15 mouse cellular contexts compared by ENCODE assay signal in the genomic region with DNA sequence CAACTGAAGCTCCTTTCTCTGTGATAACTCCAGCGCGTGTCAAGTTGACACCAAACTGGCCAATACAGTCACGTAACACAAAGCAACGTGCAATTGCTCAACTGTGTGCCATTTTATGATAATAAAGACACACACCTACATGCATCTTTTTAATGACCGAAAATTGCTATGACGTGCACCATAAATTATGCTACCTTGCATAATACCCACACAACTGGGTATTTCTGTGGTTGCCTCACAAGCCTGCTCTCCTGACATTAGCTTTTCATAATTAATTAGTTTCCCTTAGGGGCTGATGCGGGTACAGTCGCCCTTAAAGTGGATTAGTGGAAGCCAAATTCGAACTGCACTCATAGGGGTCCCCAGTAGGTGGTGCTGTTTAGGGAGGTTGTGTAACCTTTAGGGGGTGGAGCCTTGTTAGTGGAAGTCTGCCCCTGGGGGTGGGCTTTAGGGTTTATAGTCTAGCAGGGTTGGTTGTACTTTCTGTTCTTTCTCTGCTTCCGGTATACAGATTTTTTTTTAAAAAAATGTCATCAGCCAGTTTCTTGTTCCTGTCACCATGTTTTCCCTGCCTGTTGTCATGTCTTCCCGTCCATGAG. TPM values are rescaled to one million over a fixed set of nuclear protein-coding genes. Genes with fewer than 3 reads are reported as not detected.
DNase-seq lines count a peak whose midpoint lies in the region; ATAC-seq and TF ChIP-seq lines count a peak whose summit lies in the region.
"Had no signal": no experiment of that assay in that cellular context is flagged by ENCODE, and none has a peak within 500 bp of the region (broad histone marks: within the 10 kb centered on the region; RNA-seq: fewer than 3 reads in every experiment).

No protein-coding gene starts in this region.

- no peak overlapping the region for H3K4me3 ChIP-seq in layer of hippocampus, adult 2 months
- no peak overlapping the region for H3K4me3 ChIP-seq in ES-Bruce4 (ENCODE audit: low read depth, low read length)
- no peak overlapping the region for H3K4me3 ChIP-seq in embryonic facial prominence, embryonic 11.5 days (ENCODE audit: low read depth, low read length)
- H3K4me3 ChIP-seq: forebrain, embryonic 12.5 days had no signal

- no peak overlapping the region for H3K27ac ChIP-seq in layer of hippocampus, adult 2 months
- no peak overlapping the region for H3K27ac ChIP-seq in ES-Bruce4 (ENCODE audit: insufficient read depth, low read length)
- no peak overlapping the region for H3K27ac ChIP-seq in embryonic facial prominence, embryonic 11.5 days (replicated peaks; ENCODE audit: low read depth, low read length)
- H3K27ac ChIP-seq: forebrain, embryonic 12.5 days; liver, embryonic 14.5 days had no signal

- H3K27me3 ChIP-seq in ES-Bruce4 (ENCODE audit: control insufficient read depth, insufficient read depth, low read length, poor library complexity, severe bottlenecking) = peaks cover 1% of the 10 kb centered on the region; the same call in 1 of the 2 replicates
- H3K27me3 ChIP-seq in embryonic facial prominence, embryonic 11.5 days (ENCODE audit: control insufficient read depth, insufficient read depth, low read length) = no peaks in the 10 kb centered on the region

- H3K9me3 ChIP-seq in ES-Bruce4 (replicated peaks; ENCODE audit: control insufficient read depth, insufficient read depth, low read length, poor library complexity, severe bottlenecking) = no peaks in the 10 kb centered on the region
- no peaks in the 10 kb centered on the region for H3K9me3 ChIP-seq in embryonic facial prominence, embryonic 11.5 days (replicated peaks; ENCODE audit: control insufficient read depth, low read length)
- H3K9me3 ChIP-seq: forebrain, embryonic 12.5 days had no signal

- WGBS in embryonic facial prominence, embryonic 11.5 days = 69% methylated on average over 11 of the region's 11 CpGs

- H3K4me1 ChIP-seq in ES-Bruce4 (ENCODE audit: control insufficient read depth, insufficient read depth, low read length) = no peaks in the 10 kb centered on the region
- H3K4me1 ChIP-seq in embryonic facial prominence, embryonic 11.5 days (ENCODE audit: control insufficient read depth, insufficient read depth, low read length) = no peaks in the 10 kb centered on the region
- H3K4me1 ChIP-seq: forebrain, embryonic 12.5 days had no signal

- TF ChIP-seq CTCF in layer of hippocampus, adult 2 months (conservative IDR thresholded peaks at IDR 0.05) = peak; percentile 64
- peak; percentile 45 for TF ChIP-seq CTCF in ES-Bruce4 (IDR thresholded peaks at IDR 0.05; ENCODE audit: low read depth, low read length)

- no peak overlapping the region for H3K9ac ChIP-seq in ES-Bruce4 (ENCODE audit: low read depth, poor library complexity, severe bottlenecking)
- no peak overlapping the region for H3K9ac ChIP-seq in embryonic facial prominence, embryonic 11.5 days (replicated peaks; ENCODE audit: low read length)
- H3K9ac ChIP-seq: forebrain, embryonic 12.5 days; liver, embryonic 14.5 days had no signal

- no peak for ATAC-seq in embryonic facial prominence, embryonic 11.5 days (replicated peaks; ENCODE audit: insufficient number of reproducible peaks, low FRiP score, low TSS enrichment, low read depth)

- no peaks in the 10 kb centered on the region for H3K36me3 ChIP-seq in ES-Bruce4 (ENCODE audit: control insufficient read depth, insufficient read depth, low read length, poor library complexity, severe bottlenecking)
- no peaks in the 10 kb centered on the region for H3K36me3 ChIP-seq in embryonic facial prominence, embryonic 11.5 days (replicated peaks; ENCODE audit: control insufficient read depth, insufficient read depth, low read depth, low read length)
- H3K36me3 ChIP-seq: forebrain, embryonic 12.5 days had no signal

- TF ChIP-seq POLR2A in ES-Bruce4 (IDR thresholded peaks at IDR 0.05; ENCODE audit: insufficient read depth, low read length) = no peak

- peak; percentile 26 for DNase-seq in adrenal gland, postnatal 14 days
- no peak for DNase-seq in adrenal gland, adult 18-20 months (ENCODE audit: low spot score in 2 of 2)
- DNase-seq in layer of hippocampus, adult 2 months (ENCODE audit: low spot score in 2 of 2) = no peak
- no peak for DNase-seq in layer of hippocampus, adult 18-20 months (ENCODE audit: low spot score in 2 of 2)
- DNase-seq in embryonic facial prominence, embryonic 11.5 days (ENCODE audit: low spot score) = peak; percentile 28
- DNase-seq in left cerebral cortex, adult 9 months (ENCODE audit: low spot score in 2 of 2) = no peak
- DNase-seq in right cerebral cortex, postnatal 10 days (ENCODE audit: low spot score in 2 of 2) = no peak
- DNase-seq: cerebellum, adult 9-11 months had no signal

- no peak overlapping the region for H3K4me2 ChIP-seq in embryonic facial prominence, embryonic 11.5 days (ENCODE audit: low read depth, low read length)
- H3K4me2 ChIP-seq: forebrain, embryonic 12.5 days had no signal

- no peak for TF ChIP-seq EP300 in ES-Bruce4 (IDR thresholded peaks at IDR 0.05; ENCODE audit: insufficient read depth, low read depth, low read length)

RNA-seq across cellular contexts. Expression of a gene that starts 30.2 kb away (rescaled TPM):
- not detected in 2 replicates for total RNA-seq in adrenal gland, postnatal 14 days (2021)
- not detected for total RNA-seq in adrenal gland, adult 18-20 months (2021)
- total RNA-seq in layer of hippocampus, adult 2 months (2021) = under 1 TPM; 0.07 to 0.18 TPM
- under 1 TPM; 0.13 to 0.20 TPM for total RNA-seq in layer of hippocampus, adult 18-20 months (2021)
- polyA plus RNA-seq in ES-Bruce4 (2011; ENCODE audit: insufficient read depth, insufficient read length, low read depth, missing spikeins) = not detected in 2 replicates
- polyA plus RNA-seq in embryonic facial prominence, embryonic 11.5 days (2014; fragmentation: Nextera tagmentation; extraction: Ambion mirVana) = not detected in 2 replicates
- total RNA-seq: layer of hippocampus, adult 8-10 months had no signal
- polyA plus RNA-seq: forebrain, embryonic 12.5 days; heart, embryonic 16.5 days; liver, embryonic 14.5 days; neural tube, embryonic 11.5 days; spleen, adult 2 months had no signal

Comparison
In these comparisons a context has a peak if more than half of its experiments do, and no peak if none do; other contexts are left out.
1. DNase-seq: peak in adrenal gland, postnatal 14 days (single experiment) and embryonic facial prominence, embryonic 11.5 days (single experiment); none in adrenal gland, adult 18-20 months (0 of 2), layer of hippocampus, adult 2 months (0 of 2), layer of hippocampus, adult 18-20 months (0 of 2), left cerebral cortex, adult 9 months (0 of 2) and right cerebral cortex, postnatal 10 days (0 of 2).